Mouse (Mus musculus) lung, embryonic 14.5 days (tissue): ENCODE results near the gene Cntd1. TPM values are rescaled to one million over a fixed set of nuclear protein-coding genes. Genes with fewer than 3 reads are reported as not detected.

Experiments used
- ATAC-seq: fragments of 200-750 bp; cut with Nextera tagmentation; 2 replicates; pipeline ENCODE4 v1.8.0; 2017; ENCODE audit warnings: mild to moderate bottlenecking, moderate TSS enrichment, moderate library complexity; ENCODE audit not compliant: insufficient read depth
- DNase-seq: peaks from one replicate; pipeline ENCODE4 v3.0.0-alpha.2; 2015
- H3K27ac ChIP-seq: fragments of 300-500 bp; sonication (generic); 2 replicates; pipeline ENCODE4 v1.5.1; 2014; ENCODE audit warnings: low read depth, mild to moderate bottlenecking, moderate library complexity
- H3K27me3 ChIP-seq: fragments of 300-500 bp; sonication (generic); 2 replicates; pipeline ENCODE4 v1.6.1; 2014; ENCODE audit warnings: low read length, control low read depth; ENCODE audit not compliant: insufficient read depth
- H3K36me3 ChIP-seq: fragments of 300-500 bp; sonication (generic); 2 replicates; pipeline ENCODE4 v1.6.1; 2014; ENCODE audit warnings: control low read depth; ENCODE audit not compliant: insufficient read depth
- H3K4me1 ChIP-seq: fragments of 300-500 bp; sonication (generic); 2 replicates; pipeline ENCODE4 v1.6.1; 2014; ENCODE audit warnings: antibody characterized with exemption, control low read depth; ENCODE audit not compliant: insufficient read depth
- H3K4me2 ChIP-seq: fragments of 300-500 bp; sonication (generic); 2 replicates; pipeline ENCODE4 v1.6.1; 2014; ENCODE audit warnings: mild to moderate bottlenecking
- H3K4me3 ChIP-seq: fragments of 300-500 bp; sonication (generic); 2 replicates; pipeline ENCODE4 v1.5.1; 2014; ENCODE audit warnings: low read depth, low read length
- H3K9ac ChIP-seq: fragments of 300-500 bp; sonication (generic); 2 replicates; pipeline ENCODE4 v1.6.1; 2014
- H3K9me3 ChIP-seq: fragments of 300-500 bp; sonication (generic); 2 replicates; pipeline ENCODE4 v1.6.1; 2016; ENCODE audit warnings: low read depth, low read length, control low read depth
- CTCF ChIP-seq: IDR thresholded peaks from 2 replicates; pipeline ENCODE4 v1.5.1; 2016; ENCODE audit warnings: antibody characterized with exemption, low read depth
- WGBS: fragments of 180-500 bp; shearing (Covaris S2); extraction: QIAGEN DNeasy Blood & Tissue Kit; methylation state at CpG from one replicate; pipeline ENCODE4 v1.1.7; 2014; 5-methylcytosine and 5-hydroxymethylcytosine counted together
- polyA plus RNA-seq: library from polyadenylated mRNA; unstranded; fragments of >200 nt; fragmentation: Nextera tagmentation; extraction: Ambion mirVana; gene quantifications from 2 replicates; pipeline ENCODE4 v1.2.1, GENCODE M21; 2014

Gene Cntd1
- polyA plus RNA-seq, 1 experiment from 2014 or later: 1.0 TPM

GRCm38 (mm10) chr11:101233240-101233639, 45.6 kb upstream of the Cntd1 start:
- no peak overlapping the region for H3K4me2 ChIP-seq
- 63% methylated on average over 1 of the region's 1 CpGs for WGBS
- peaks cover 18% of the 10 kb centered on the region for H3K4me1 ChIP-seq
- no peak overlapping the region for H3K4me3 ChIP-seq
- ATAC-seq (no peak), DNase-seq (no peak)
- H3K36me3 ChIP-seq: no peaks in the 10 kb centered on the region
- H3K27ac ChIP-seq: no peak overlapping the region
- TF ChIP-seq CTCF: no peak
- no peak overlapping the region for H3K9ac ChIP-seq
- H3K27me3 ChIP-seq: no peaks in the 10 kb centered on the region
- no peaks in the 10 kb centered on the region for H3K9me3 ChIP-seq

- H3K27ac ChIP-seq: no peak overlapping the region
- no peak for ATAC-seq
- TF ChIP-seq CTCF: no peak
These were observed 44.7 kb upstream of the Cntd1 start for GRCm38 (mm10) chr11:101234124-101234523.

GRCm38 (mm10) chr11:101235429-101235828, 43.4 kb upstream of the Cntd1 start:
- DNase-seq: no peak
- Histone ChIP-seq H3K27me3 (no peaks in the 10 kb centered on the region), H3K4me1 (peaks cover 12% of the 10 kb centered on the region), H3K9ac (no peak overlapping the region), H3K4me2 (no peak overlapping the region), H3K4me3 (no peak overlapping the region), H3K27ac (no peak overlapping the region), H3K9me3 (no peaks in the 10 kb centered on the region), H3K36me3 (no peaks in the 10 kb centered on the region)
- no peak for TF ChIP-seq CTCF
- no peak for ATAC-seq

More at GRCm38 (mm10) chr11:101234124-101234523, 44.7 kb upstream of the Cntd1 start:
- no peak for DNase-seq
- no peaks in the 10 kb centered on the region for H3K36me3 ChIP-seq
- H3K27me3 ChIP-seq: no peaks in the 10 kb centered on the region
- no peak overlapping the region for H3K9ac ChIP-seq
- no peak overlapping the region for H3K4me3 ChIP-seq
- H3K4me2 ChIP-seq: no peak overlapping the region
- no peaks in the 10 kb centered on the region for H3K9me3 ChIP-seq
- peaks cover 18% of the 10 kb centered on the region for H3K4me1 ChIP-seq

GRCm38 (mm10) chr11:101236782-101237181, 42.0 kb upstream of the Cntd1 start:
- Histone ChIP-seq H3K9me3 (no peaks in the 10 kb centered on the region), H3K4me3 (no peak overlapping the region), H3K36me3 (no peaks in the 10 kb centered on the region), H3K27me3 (no peaks in the 10 kb centered on the region), H3K4me1 (no peaks in the 10 kb centered on the region), H3K27ac (no peak overlapping the region; the same call in 1 of the 2 replicates), H3K4me2 (no peak overlapping the region), H3K9ac (no peak overlapping the region)
- no peak for TF ChIP-seq CTCF
- WGBS: 90% methylated on average over 5 of the region's 5 CpGs
- DNase-seq (no peak), ATAC-seq (no peak)

GRCm38 (mm10) chr11:101238071-101238647, 40.7 kb upstream of the Cntd1 start:
- Histone ChIP-seq H3K9ac (no peak overlapping the region), H3K36me3 (no peaks in the 10 kb centered on the region), H3K27me3 (no peaks in the 10 kb centered on the region), H3K4me2 (no peak overlapping the region), H3K4me3 (no peak overlapping the region), H3K4me1 (no peaks in the 10 kb centered on the region), H3K27ac (peak overlapping the region; percentile 63), H3K9me3 (no peaks in the 10 kb centered on the region)
- 32% methylated on average over 5 of the region's 5 CpGs for WGBS
- ATAC-seq (peak; percentile 41; the same call in 1 of the 2 replicates), DNase-seq (peak; percentile 42)
- no peak for TF ChIP-seq CTCF

GRCm38 (mm10) chr11:101245071-101245470, 33.7 kb upstream of the Cntd1 start:
- ATAC-seq (no peak), DNase-seq (no peak)
- peak overlapping the region; percentile 89 for H3K4me2 ChIP-seq
- H3K36me3 ChIP-seq: no peaks in the 10 kb centered on the region
- peaks cover 3% of the 10 kb centered on the region for H3K4me1 ChIP-seq
- H3K27me3 ChIP-seq: peaks cover 18% of the 10 kb centered on the region; the same call in 1 of the 2 replicates
- 27% methylated on average over 4 of the region's 4 CpGs for WGBS
- peak overlapping the region; percentile 72 for H3K9ac ChIP-seq
- H3K27ac ChIP-seq: peak overlapping the region; percentile 88; the same call in 1 of the 2 replicates
- no peaks in the 10 kb centered on the region for H3K9me3 ChIP-seq
- TF ChIP-seq CTCF: no peak
- H3K4me3 ChIP-seq: peak overlapping the region; percentile 68

- no peaks in the 10 kb centered on the region for H3K9me3 ChIP-seq
- H3K27ac ChIP-seq: peak within 1 kb of the TSS; percentile 88
- peak; percentile 78 for DNase-seq
- under 1% methylated on average over 56 of the region's 63 CpGs for WGBS
- H3K4me3 ChIP-seq: peak within 1 kb of the TSS; percentile 68
- 0 out of 2 replicates have a peak, but pooled peaks have one; percentile 5 for TF ChIP-seq CTCF
- H3K36me3 ChIP-seq: no peaks in the 10 kb centered on the region
- ATAC-seq: peak; percentile 84
- peaks cover 18% of the 10 kb centered on the region; the same call in 1 of the 2 replicates for H3K27me3 ChIP-seq
- peak within 1 kb of the TSS; percentile 89 for H3K4me2 ChIP-seq
- H3K9ac ChIP-seq: peak within 1 kb of the TSS; percentile 72
- H3K4me1 ChIP-seq: peaks cover 3% of the 10 kb centered on the region
These were observed 32.7 kb upstream of the Cntd1 start, which contains the start of gene Ramp2 for GRCm38 (mm10) chr11:101245855-101246701. Ramp2 (plus strand) TSS chr11:101246028.
